Mouse (Mus musculus): Measurements from ENCODE around the gene Cfap52.
A peak's percentile ranks its signal among the peaks of the same experiment; 100 is the strongest.

Cfap52 gene

DNA sequence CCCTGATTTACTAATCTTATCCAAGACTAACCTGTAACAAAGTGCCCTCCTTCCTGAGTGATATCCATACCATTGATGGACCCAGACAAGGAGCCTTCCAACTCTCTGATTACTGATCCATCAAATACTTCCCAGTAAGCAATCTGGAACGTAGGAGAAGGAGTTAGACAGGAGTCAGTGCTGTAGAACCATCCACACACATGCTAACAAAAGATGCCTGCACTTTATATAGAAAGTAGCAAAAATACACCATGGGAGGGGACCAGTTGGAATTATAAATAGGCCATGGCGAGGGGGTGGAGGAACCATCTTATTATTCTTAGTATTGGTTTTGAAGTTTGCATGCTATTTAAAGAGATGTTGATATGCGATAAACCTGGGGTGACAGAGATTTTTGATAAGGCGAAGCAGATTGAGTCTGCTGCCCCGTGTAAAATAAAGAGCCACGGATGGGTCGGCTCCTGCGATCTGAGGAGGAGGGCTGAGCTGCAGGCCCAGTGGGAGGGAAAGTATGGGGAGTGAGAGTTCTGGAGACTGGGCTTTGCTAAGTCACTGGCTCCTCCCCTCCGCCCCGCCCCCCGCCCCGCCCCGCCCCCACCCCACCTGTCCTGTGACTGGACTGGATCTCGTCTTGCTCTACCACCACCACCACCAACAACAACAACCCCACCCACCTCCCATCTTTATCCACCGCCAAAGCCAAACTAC is 38.9 kb downstream of the Cfap52 start:
- no peak for DNase-seq (ENCODE audit: low spot score in 2 of 2)

- DNase-seq (ENCODE audit: low spot score in 2 of 2): no peak
Observed at GRCm38 (mm10) chr11:67925000-67925399, 40.5 kb downstream of the Cfap52 start.

DNA sequence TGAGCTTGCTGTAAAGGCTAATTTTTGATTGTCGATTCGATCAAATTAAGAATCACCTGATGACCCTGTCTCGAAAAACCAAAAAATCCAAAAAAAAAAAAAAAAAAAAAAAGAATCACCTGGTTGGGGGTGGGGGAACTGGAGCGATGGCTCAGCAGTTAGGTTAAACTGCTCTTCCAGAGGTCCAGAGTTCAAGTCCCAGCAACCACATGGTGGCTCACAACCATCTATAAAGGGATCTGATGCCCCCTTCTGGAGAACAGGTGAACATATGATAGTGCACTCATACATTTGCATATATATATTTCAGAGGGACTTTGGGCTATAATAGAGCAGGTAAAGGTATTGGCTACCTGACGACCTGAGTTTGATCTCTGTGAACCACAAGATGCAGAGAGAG is 41.7 kb downstream of the Cfap52 start:
- no peak for DNase-seq (ENCODE audit: low spot score in 2 of 2)

- peak; percentile 30 to 43 for DNase-seq (ENCODE audit: low spot score in 2 of 2)
Observed at GRCm38 (mm10) chr11:67922755-67923125, 42.7 kb downstream of the Cfap52 start.

DNA sequence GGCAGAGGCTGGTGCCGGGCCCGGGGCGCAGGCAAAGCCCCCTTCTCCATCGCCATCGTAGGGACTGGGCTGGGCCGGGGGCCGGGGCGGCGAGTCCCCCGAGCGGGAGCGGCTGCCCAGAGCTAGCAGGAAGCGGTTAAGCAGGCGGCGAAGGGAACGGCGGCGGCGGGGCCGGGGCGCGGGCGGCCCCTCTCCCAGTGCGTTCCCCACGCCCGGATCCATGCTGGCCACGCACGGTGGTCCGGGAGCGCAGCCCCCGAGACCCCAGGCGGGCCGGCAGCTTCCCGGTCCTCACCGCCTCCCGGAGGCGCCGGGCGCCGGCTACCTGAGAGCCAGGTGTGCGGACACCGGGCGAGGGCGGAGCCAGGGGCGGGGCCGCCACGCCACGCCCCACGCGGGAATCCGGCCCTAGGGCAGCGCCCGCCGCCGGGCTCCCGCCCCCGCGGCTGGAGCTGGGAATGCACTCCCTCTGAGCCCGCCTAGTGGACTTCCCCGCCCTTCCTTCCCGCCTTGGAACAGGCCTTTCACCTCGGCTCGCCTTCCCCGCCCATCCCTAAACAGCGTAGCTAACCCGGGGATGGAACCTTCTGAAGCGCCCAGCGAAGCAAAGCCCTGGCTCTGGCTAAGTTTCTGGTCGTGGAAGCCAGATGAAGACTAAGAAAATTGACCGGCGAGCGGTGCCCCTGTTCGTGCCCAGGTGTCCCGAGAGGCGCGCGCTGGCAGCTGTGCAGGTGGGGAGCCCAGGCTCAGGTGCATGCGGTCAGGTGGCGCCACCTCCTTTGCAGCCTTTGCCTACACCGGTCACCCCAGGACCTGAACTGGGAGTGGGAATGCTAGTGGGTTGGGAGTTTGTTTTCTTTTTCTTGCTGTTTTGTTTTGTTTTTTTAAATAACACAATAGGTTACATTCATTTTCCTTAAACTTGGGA is 43.4 kb downstream of the Cfap52 start, which contains the start of gene Usp43:
Gene Usp43, minus strand, starts transcription at position 327 of the 928 bp plus-strand sequence.
- DNase-seq (ENCODE audit: low spot score in 2 of 2): peak; percentile 70 to 71

DNA sequence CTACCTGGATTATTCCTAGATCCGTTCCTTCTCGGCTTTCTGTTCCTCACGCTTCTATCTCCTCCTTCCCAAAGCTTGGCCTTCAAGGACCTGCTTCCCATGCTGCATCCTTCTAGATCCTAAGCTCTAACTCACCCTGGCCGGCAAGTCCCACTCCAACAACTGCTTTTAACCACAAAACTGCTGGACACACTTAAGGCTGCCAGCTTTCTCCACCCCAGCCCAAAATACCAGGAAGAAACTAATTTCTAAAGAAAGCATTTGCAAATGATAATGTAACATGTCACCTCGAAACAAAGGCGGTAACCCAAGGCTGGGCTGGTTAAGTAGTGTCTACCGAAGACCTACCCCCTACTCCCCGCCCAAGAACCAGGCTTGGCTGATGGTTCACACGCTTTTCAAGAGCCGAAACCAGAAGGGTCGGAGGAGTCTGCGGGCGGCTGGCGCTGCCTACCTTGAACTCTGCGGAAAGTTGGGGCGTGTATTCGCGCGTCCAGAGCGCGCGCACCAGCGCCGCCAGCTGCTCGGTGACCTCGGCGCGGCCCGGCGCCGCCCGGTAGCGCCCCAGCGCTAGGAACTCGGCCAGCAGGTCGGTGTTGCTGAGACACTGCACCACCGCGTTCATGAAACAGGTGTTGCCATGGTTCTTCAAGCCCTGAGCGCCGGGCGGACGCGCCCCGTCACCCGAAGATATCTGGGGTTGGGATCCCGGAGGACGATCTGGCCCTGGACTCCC is 44.2 kb downstream of the Cfap52 start:
- peak; percentile 33 to 56 for DNase-seq (ENCODE audit: low spot score in 2 of 2)

DNA sequence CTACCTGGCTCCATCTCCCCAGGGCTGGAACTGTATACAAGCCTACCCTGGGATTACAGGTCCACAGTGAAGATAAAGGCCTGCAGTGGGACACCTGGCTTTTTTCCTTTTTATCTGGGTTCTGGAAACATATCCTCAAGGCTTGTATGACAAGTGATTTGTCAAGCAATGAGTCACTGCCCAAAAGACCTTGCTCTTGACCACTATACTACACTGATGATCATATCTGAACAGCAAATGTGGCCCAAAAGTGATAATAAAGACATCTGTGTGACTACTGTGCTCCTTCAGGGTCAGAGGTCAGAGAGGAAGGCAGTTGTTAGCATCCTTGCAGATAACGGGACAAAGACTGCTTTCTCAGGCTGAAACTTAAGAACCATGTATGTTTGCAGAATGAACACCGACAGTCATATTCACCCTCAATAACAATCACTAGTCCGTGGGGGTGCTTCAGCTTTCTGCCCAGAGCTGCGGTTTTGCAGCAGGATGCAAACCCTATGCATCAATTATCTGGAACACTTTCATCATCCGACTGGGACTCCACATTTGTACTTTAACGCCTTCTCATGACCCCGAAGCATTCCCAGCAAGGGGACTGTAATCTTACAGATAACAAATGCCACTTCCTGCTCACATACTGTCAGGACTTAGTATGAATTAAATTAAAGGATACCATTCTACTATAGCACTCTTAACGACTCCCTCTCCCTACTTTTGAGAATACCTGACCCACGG is 45.1 kb downstream of the Cfap52 start:
- no peak for DNase-seq (ENCODE audit: low spot score in 2 of 2)

DNA sequence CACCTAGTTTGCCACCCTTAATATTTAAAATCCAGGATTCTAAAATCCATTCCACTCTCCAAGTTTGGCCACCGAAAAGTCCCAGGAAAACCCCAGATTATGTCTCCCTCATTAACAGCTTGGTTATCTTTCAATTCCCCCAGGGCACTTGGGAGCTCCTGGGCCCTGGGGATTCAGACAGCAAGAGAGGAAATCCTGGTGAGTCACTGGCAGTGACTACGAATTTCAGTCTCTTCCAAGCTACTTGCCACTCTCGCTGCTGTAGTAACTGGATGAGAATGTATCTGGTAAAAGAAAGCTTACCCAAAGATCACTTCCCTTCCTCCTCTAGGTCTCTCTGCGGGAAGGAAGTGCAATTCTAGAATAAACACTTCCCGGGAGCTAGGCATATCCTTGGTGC is 45.9 kb downstream of the Cfap52 start:
- no peak for DNase-seq (ENCODE audit: low spot score in 2 of 2)

- no peak for DNase-seq (ENCODE audit: low spot score in 2 of 2)
Observed at GRCm38 (mm10) chr11:67917126-67917525, 48.3 kb downstream of the Cfap52 start.

GRCm38 (mm10) chr11:67911074-67911473 is 54.4 kb downstream of the Cfap52 start:
- DNase-seq (ENCODE audit: low spot score in 2 of 2): peak in 1 of 2 experiments; percentile 15

- no peak for DNase-seq (ENCODE audit: low spot score in 2 of 2)
Observed at GRCm38 (mm10) chr11:67903756-67904155, 61.7 kb downstream of the Cfap52 start.

GRCm38 (mm10) chr11:67897064-67897560 is 68.3 kb downstream of the Cfap52 start:
- DNase-seq (ENCODE audit: low spot score in 2 of 2): peak; percentile 61 to 64

DNA sequence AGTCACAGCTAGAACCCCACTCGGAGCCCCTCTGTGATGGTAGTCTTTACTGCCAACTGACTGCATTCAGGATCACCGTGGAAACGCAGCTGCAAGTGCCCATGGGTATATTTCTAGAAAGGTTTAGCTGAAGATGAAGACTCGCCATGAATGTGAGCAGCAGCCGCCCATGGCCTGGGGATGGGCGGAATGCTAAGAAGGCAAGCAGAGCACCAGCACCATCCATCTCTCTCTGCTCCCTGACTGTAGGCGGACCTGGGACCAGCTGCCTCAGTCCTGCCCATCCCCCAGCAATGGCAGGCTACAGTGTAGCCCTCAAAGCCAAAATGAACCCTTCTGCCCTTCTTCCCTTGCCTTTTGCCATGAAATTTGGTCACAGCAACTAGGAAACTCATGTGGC is 69.8 kb downstream of the Cfap52 start:
- DNase-seq (ENCODE audit: low spot score in 2 of 2): no peak

GRCm38 (mm10) chr11:67888521-67888920 is 76.9 kb downstream of the Cfap52 start:
- DNase-seq (ENCODE audit: low spot score in 2 of 2): no peak

DNA sequence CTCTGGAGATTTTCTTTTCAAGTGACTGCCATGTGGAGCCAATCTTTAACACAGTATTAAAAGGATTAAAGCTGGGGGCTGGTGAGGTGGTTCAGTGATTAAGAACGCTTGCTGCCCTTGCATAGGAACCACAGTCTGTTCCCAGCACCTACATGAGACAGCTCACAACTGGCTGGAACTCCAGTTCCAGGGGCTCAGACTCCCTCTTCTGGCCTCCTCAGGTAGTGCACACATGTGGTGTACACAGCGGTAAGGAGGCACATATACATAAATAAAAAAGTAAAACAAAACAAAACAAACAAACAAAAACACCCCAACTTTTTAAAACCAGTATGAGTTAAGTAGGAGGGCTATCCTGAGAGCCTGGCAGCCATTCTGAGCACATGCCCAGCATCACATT is 79.5 kb downstream of the Cfap52 start:
- no peak for DNase-seq (ENCODE audit: low spot score in 2 of 2)

Measured in urinary bladder, adult 18-20 months (tissue).